Mouse (Mus musculus) cerebellum, postnatal 36 days (tissue): ENCODE data around the gene 2310050C09Rik.

ENCODE experiments used
- DNase-seq, 2 experiments: peaks; one replicate each; pipeline ENCODE4 v3.0.0; 2021 to 2022; ENCODE audit warnings: mixed read lengths in 2 of 2

The 2310050C09Rik gene

DNA sequence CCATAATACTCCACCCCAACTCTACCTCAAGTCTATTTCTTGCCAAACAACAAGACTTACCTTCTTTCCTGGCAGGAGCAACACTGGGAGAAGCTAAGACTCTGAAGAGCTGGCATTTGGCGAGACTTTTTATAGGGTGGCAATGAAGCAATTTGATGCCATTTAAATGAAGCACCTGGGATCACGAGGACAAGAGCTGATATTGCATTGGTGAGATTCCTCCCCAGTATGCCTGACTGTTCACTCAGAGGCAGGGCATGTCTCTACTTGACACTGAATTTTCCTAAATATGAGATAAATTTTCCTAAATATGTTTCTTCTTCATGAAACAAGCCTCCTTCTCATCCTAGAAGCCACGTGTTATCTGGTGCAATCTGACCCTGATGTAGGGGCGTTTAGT lies at the start of gene 2310050C09Rik:
Gene 2310050C09Rik, minus strand, starts transcription at position 101 of the 400 bp plus-strand sequence.
- no peak for DNase-seq

DNA sequence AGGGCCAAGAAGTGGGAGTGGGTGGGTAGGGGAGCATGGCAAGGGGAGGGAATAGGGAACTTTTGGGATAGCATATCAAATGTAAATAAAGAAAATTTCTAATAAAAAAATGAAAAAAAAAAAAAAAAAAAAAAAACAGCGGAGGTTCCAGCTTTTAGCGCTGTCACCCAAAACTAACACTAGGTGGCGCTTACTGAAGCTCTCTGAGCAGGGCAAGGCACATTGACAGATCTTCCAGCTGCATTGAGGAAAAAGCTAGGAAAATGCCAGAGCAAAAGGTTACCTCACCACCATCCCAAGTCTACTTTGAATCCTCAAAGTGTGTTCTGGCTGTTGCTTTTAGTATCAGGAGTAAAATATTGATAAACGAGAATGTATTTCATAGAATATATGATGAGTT lies 37.6 kb upstream of the 2310050C09Rik start:
- DNase-seq: peak in 1 of 2 experiments; percentile 1

DNA sequence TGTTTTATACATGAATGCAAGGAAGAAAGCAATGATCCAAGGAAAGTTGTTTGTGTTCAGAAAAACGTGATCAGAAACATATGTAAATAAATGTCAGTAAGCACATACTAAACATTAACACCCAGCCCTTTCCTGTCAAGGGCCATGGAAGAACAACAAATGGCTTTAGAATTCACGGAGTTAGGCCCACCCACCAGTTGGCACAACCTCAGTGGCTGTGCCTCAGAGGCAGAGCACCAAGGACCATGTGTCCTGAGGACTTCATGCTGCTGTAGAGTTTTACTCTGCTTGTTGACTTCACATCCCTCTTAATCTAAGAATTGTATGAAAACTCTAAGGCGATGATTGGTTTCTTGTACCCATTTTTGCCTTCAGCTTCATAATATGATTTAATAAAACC lies 35.2 kb upstream of the 2310050C09Rik start:
- no peak for DNase-seq

DNA sequence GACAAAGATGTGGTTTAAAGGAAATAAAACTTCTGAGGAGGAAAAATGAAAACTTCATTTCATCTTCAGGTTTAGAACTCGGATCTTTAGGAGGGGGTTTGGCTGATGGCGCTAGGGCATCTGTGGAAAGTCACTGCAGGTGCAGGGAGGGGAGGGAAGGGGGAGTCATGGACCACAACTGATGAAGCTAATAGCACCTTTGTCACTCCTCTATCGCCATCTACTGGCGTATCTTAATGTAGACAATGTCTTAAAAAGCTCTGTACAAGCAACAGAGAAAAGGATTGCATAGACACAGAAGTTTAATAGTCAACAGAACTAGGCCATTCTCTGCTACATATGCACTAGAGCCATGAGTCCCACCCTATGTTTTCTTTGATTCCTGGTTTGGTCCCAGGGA lies 33.6 kb upstream of the 2310050C09Rik start:
- no peak for DNase-seq

DNA sequence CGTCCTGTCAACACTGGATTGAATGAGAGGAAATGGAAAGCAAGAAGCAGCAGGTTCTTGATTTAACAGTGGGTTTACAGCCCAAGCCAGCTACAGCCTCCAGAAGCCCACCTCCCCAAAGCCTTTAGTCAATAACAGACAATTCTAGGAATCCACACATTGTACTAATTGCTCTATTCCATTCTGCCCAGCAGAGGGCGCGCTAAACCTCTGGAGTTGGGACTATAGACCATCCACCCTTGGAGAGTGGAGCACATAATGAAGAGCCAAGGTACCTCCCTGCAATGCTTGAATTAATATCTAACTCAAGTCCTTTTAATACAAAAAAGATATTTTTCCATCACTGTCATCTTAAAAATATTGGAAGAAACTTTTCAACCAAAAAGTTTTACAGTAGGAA lies 33.0 kb upstream of the 2310050C09Rik start:
- DNase-seq: peak in 1 of 2 experiments; percentile 3

DNA sequence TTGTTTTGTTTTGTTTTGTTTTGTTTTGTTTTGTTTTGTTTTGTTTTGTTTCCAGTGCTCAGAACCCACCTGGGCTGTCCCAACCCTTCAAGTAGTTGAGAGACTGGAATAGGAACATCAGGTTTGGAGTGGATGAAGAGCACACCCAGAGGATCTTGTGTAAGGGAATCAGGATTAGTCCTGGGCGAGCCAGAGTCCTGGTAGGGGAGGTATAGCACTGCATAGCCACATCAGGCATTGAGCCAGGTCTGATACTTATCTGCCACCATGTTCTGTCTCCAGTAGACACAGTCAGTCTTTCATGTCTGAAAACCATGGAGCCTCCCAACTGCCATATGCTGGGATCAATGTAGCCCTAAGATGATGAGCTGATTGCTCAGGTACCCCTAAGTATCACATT lies 24.5 kb upstream of the 2310050C09Rik start:
- DNase-seq: no peak

DNA sequence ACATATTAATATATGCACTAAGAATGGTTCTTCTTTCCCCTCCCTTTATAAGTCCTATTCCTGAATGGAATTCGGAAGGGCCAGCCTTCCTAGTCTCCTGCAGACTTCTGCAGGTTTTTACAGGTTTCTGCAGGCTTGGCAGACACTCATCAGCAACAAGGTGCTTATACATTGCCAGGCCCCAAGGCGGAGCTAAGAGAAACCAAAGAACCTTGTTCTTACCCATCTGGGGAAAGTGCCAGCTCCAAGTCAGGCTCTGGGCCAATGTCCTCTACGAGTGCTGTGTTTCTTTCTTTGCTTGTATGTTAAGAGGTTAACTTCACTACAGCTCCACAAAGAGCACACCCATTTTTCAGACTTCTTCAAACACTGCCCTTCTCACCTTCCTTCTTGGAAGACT lies 24.0 kb upstream of the 2310050C09Rik start:
- DNase-seq: no peak

DNA sequence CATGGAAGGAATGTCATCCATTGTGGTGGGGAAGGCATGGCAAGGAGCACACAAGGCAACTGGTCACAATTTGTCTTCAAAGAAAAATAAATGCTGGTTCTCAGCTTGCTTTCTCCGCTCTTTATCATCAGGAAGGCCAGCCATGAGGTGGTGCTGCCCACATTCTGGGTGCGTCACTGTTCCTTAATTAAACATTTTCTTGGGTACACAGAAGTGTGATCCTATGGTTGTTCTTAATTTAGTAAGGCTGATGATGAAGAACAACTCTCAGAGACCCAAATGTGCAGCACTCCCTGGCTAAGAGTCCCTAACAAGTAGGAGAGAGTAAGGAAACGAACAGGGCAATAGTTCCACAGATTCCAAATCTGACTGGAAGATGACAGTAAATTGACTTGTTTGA lies 4.2 kb upstream of the 2310050C09Rik start:
- no peak for DNase-seq

DNA sequence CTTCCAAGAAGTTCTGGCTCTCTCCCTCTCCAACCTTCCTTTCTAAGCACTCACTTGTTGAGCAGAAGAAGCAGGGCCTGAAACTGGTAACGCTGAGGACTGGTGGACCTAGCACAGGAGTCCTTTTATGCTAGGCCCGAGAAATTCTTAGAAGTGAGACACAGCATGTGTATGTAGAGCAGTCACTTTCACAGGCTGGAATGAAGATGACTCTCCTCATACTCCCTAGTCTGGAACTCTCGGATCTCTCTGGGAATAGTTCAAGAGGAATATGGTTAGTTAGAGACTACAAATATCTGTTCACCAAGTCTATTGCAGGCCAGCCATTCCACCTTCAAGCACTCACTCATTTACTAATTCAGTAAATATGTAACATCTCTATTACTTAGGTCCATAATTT lies 18.8 kb downstream of the 2310050C09Rik start, which contains the start of gene Lce1l:
Gene Lce1l, minus strand, starts transcription at position 101 of the 400 bp plus-strand sequence.
- DNase-seq: no peak

DNA sequence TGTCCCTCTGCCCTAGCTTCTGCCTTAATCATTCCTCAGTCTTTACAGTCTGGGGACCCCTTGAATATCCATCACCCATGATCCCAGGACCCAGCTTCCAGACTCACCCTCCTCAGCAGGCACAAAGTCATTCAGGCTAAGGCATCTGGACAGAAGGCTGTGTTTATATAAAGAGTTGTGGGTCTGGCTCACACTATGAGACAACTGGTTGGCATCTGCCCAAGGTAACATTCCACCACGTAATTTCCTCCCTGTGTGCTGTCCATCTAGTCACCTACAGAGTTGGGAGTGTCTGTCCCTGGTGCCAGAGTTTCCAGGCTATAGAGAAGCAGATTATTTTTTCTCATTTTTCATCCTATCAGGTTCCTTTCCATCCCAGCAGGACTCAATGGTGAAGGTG lies 42.9 kb downstream of the 2310050C09Rik start, which contains the start of gene Kprp:
Gene Kprp, minus strand, starts transcription at position 140 of the 400 bp plus-strand sequence.
- no peak for DNase-seq

DNA sequence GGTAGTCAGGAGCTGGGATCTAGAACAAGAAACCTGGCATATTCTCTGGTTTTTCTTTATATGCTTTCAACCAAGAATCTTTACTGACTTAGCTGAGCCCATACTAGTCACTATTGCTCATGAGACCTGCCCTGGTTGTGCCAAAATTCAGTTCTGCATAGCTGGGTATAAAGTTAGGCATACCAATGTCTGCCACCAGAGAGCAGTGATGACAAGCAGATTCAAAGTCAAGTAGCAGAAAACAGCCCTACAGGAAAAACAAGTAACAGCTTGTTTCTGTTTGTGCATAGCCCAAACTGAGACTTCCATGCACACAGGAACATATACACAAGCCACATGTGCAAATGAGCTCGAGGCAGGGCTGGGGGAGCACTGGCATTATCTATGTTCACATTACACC lies 44.2 kb downstream of the 2310050C09Rik start:
- DNase-seq: no peak
